ENCODE assay signal across 20 mouse cellular contexts in the genomic region with DNA sequence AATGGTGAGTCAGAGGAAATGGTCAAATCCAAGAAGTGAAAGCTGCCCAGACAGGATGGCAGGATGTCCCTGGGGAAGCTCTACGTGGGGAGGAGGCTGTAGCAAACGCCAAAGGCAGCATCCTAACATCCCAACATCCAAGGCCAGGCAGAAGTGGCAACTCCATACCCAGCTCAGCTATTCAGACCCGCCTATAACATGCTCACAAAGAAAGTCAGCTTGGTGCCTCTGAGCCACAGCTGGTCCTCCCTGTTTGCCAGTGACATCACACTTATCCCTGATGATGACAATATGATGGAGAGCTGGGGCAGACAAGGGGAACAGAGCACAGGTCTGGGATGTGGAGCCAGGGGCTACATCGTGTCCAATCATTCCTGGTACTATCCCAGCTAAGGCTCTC. TPM values are rescaled to one million over a fixed set of nuclear protein-coding genes. Genes with fewer than 3 reads are reported as not detected.
DNase-seq lines count a peak whose midpoint lies in the region; ATAC-seq and TF ChIP-seq lines count a peak whose summit lies in the region.
"Had no signal": no experiment of that assay in that cellular context is flagged by ENCODE, and none has a peak within 500 bp of the region (broad histone marks: within the 10 kb centered on the region; RNA-seq: fewer than 3 reads in every experiment).

No protein-coding gene starts in this region.

- TF ChIP-seq CTCF in hindbrain, postnatal 0 days (IDR thresholded peaks at IDR 0.05; ENCODE audit: low read depth), result no peak

- no peak overlapping the region for H3K9ac ChIP-seq in hindbrain, postnatal 0 days (replicated peaks; ENCODE audit: low read length)
- no peak overlapping the region for H3K9ac ChIP-seq in hindbrain, embryonic 12.5 days
- H3K9ac ChIP-seq in kidney, embryonic 15.5 days, result no peak overlapping the region
- H3K9ac ChIP-seq: forebrain, postnatal 0 days; limb, embryonic 13.5 days; liver, embryonic 13.5 days had no signal

- WGBS in heart, embryonic 10.5 days, result 49% methylated on average over 4 of the region's 4 CpGs
- 58% methylated on average over 4 of the region's 4 CpGs for WGBS in hindbrain, postnatal 0 days
- 70% methylated on average over 4 of the region's 4 CpGs for WGBS in hindbrain, embryonic 12.5 days
- WGBS in kidney, embryonic 15.5 days, result 65% methylated on average over 4 of the region's 4 CpGs

- ATAC-seq in hindbrain, postnatal 0 days, result no peak
- ATAC-seq in hindbrain, embryonic 12.5 days (ENCODE audit: low FRiP score), result no peak
- ATAC-seq in kidney, embryonic 15.5 days (replicated peaks; ENCODE audit: low FRiP score), result no peak
- ATAC-seq: CD4-positive, CD25-positive, alpha-beta regulatory T cell, adult 4 months; forebrain, postnatal 0 days; midbrain, embryonic 16.5 days had no signal

- H3K27me3 ChIP-seq in heart, embryonic 10.5 days (ENCODE audit: insufficient read depth, poor library complexity, severe bottlenecking), result peaks cover 32% of the 10 kb centered on the region
- no peaks in the 10 kb centered on the region for H3K27me3 ChIP-seq in hindbrain, postnatal 0 days (ENCODE audit: insufficient read depth, low read length)
- peaks cover 34% of the 10 kb centered on the region for H3K27me3 ChIP-seq in hindbrain, embryonic 12.5 days
- peaks cover 42% of the 10 kb centered on the region for H3K27me3 ChIP-seq in kidney, embryonic 15.5 days

- H3K4me2 ChIP-seq in hindbrain, postnatal 0 days (ENCODE audit: low read depth, low read length), result 0 out of 2 replicates have a peak overlapping the region, but pooled peaks have one; percentile 6
- no peak overlapping the region for H3K4me2 ChIP-seq in hindbrain, embryonic 12.5 days (replicated peaks)
- no peak overlapping the region for H3K4me2 ChIP-seq in kidney, embryonic 15.5 days
- H3K4me2 ChIP-seq: liver, embryonic 13.5 days had no signal

- H3K27ac ChIP-seq in heart, embryonic 10.5 days, result no peak overlapping the region
- no peak overlapping the region for H3K27ac ChIP-seq in hindbrain, postnatal 0 days
- H3K27ac ChIP-seq in hindbrain, embryonic 12.5 days, result no peak overlapping the region
- no peak overlapping the region for H3K27ac ChIP-seq in kidney, embryonic 15.5 days
- H3K27ac ChIP-seq: forebrain, embryonic 10.5 days; limb, embryonic 13.5 days; liver, embryonic 13.5 days; midbrain, embryonic 10.5 days had no signal

- H3K4me3 ChIP-seq in heart, embryonic 10.5 days, result no peak overlapping the region
- no peak overlapping the region for H3K4me3 ChIP-seq in hindbrain, postnatal 0 days (ENCODE audit: low read length)
- H3K4me3 ChIP-seq in hindbrain, embryonic 12.5 days, result no peak overlapping the region
- no peak overlapping the region for H3K4me3 ChIP-seq in kidney, embryonic 15.5 days (replicated peaks)
- H3K4me3 ChIP-seq: forebrain, embryonic 10.5 days; limb, embryonic 13.5 days; liver, embryonic 13.5 days; midbrain, embryonic 10.5 days had no signal

- peak; percentile 91 for DNase-seq in heart, adult 11 months
- DNase-seq in heart, embryonic 10.5 days (ENCODE audit: low spot score), result no peak
- DNase-seq in hindbrain, postnatal 0 days (ENCODE audit: low spot score), result no peak
- peak; percentile 13 to 36 for DNase-seq in kidney, postnatal 25 days
- DNase-seq in 3T3-L1 (ENCODE audit: low read depth, low spot score), result peak; percentile 52
- no peak for DNase-seq in cerebellum, adult 11 months
- DNase-seq: adrenal gland, postnatal 36 days; cerebellum, adult 9-11 months; forebrain, postnatal 0 days; layer of hippocampus, adult 9-11 months; liver, embryonic 13.5 days; thymus, postnatal 25 days had no signal

- H3K4me1 ChIP-seq in heart, embryonic 10.5 days, result peaks cover 29% of the 10 kb centered on the region
- H3K4me1 ChIP-seq in hindbrain, postnatal 0 days (ENCODE audit: insufficient read depth, low read length), result peaks cover 4% of the 10 kb centered on the region; the same call in 1 of the 2 replicates
- peaks cover 20% of the 10 kb centered on the region for H3K4me1 ChIP-seq in hindbrain, embryonic 12.5 days
- peaks cover 56% of the 10 kb centered on the region for H3K4me1 ChIP-seq in kidney, embryonic 15.5 days

- H3K36me3 ChIP-seq in heart, embryonic 10.5 days, result no peaks in the 10 kb centered on the region
- H3K36me3 ChIP-seq in hindbrain, postnatal 0 days (ENCODE audit: insufficient read depth, low read length), result no peaks in the 10 kb centered on the region
- no peaks in the 10 kb centered on the region for H3K36me3 ChIP-seq in hindbrain, embryonic 12.5 days
- H3K36me3 ChIP-seq in kidney, embryonic 15.5 days, result no peaks in the 10 kb centered on the region
- H3K36me3 ChIP-seq: forebrain, embryonic 10.5 days; limb, embryonic 13.5 days; liver, embryonic 13.5 days; midbrain, embryonic 10.5 days had no signal

- H3K9me3 ChIP-seq in heart, embryonic 10.5 days, result no peaks in the 10 kb centered on the region
- H3K9me3 ChIP-seq in hindbrain, postnatal 0 days (ENCODE audit: low read length), result no peaks in the 10 kb centered on the region
- no peaks in the 10 kb centered on the region for H3K9me3 ChIP-seq in hindbrain, embryonic 12.5 days (replicated peaks)
- H3K9me3 ChIP-seq in kidney, embryonic 15.5 days (replicated peaks), result no peaks in the 10 kb centered on the region
- H3K9me3 ChIP-seq: forebrain, embryonic 10.5 days; limb, embryonic 13.5 days; liver, embryonic 13.5 days; midbrain, embryonic 10.5 days had no signal

RNA-seq across cellular contexts. Expression of a gene that starts 5.5 kb away (rescaled TPM):
- polyA plus RNA-seq in heart, embryonic 10.5 days (2016; fragmentation: Nextera tagmentation; extraction: Ambion mirVana), result 11.2 and 11.7 TPM in 2 replicates
- total RNA-seq in hindbrain, postnatal 0 days (2014; rRNA removed), result 15.6 and 25.2 TPM in 2 replicates
- 11.3 and 14.5 TPM in 2 replicates for polyA plus RNA-seq in hindbrain, postnatal 0 days (2015; fragmentation: Nextera tagmentation; extraction: Ambion mirVana)
- 7.9 and 10.6 TPM in 2 replicates for polyA plus RNA-seq in hindbrain, embryonic 12.5 days (2016; fragmentation: Nextera tagmentation; extraction: Ambion mirVana)
- 11.8 and 12.0 TPM in 2 replicates for polyA plus RNA-seq in kidney, embryonic 15.5 days (2015; fragmentation: Nextera tagmentation; extraction: Ambion mirVana)
- total RNA-seq: common myeloid progenitor, adult 5-6 weeks had no signal

Comparison
In these comparisons a context has a peak if more than half of its experiments do, and no peak if none do; other contexts are left out.
1. DNase-seq: peak in heart, adult 11 months (single experiment), kidney, postnatal 25 days (2 of 2) and 3T3-L1 (single experiment); none in heart, embryonic 10.5 days (single experiment), hindbrain, postnatal 0 days (single experiment) and cerebellum, adult 11 months (single experiment).